Mouse (Mus musculus) kidney, adult 2 months (tissue): ENCODE measurements at regions not wholly inside any gene's neighbourhood (a gene's known extent, or its start where the extent isn't known, plus 50 kb on each side); places are given as distances from the start of the nearest gene placed in this dataset.

ENCODE experiments used
- DNase-seq: peaks from one replicate; pipeline ENCODE4 v3.0.0; 2021
- H3K27ac ChIP-seq: fragments of 200-500 bp; 2 replicates; pipeline ENCODE4 v1.5.1; 2012; ENCODE audit warnings: low read depth, low read length, control low read depth, inconsistent platforms; ENCODE audit not compliant: insufficient read depth
- H3K27me3 ChIP-seq: fragments of 200-500 bp; replicated peaks from 2 replicates; pipeline ENCODE4 v1.6.1; 2012; ENCODE audit warnings: mild to moderate bottlenecking, moderate library complexity, low read length, inconsistent platforms; ENCODE audit not compliant: control insufficient read depth, insufficient read depth
- H3K36me3 ChIP-seq: fragments of 200-500 bp; 2 replicates; pipeline ENCODE4 v1.6.1; 2012; ENCODE audit warnings: mild to moderate bottlenecking, moderate library complexity, low read length, inconsistent platforms; ENCODE audit not compliant: control insufficient read depth, insufficient read depth
- H3K4me1 ChIP-seq: fragments of 200-500 bp; 2 replicates; pipeline ENCODE4 v1.6.1; 2011; ENCODE audit warnings: low read length; ENCODE audit not compliant: control insufficient read depth, insufficient read depth
- H3K4me3 ChIP-seq: fragments of 200-500 bp; 2 replicates; pipeline ENCODE4 v1.5.1; 2011; ENCODE audit warnings: mild to moderate bottlenecking, low read depth, low read length, control low read depth; ENCODE audit not compliant: insufficient read depth
- CTCF ChIP-seq: fragments of 200-500 bp; conservative IDR thresholded peaks from 2 replicates; pipeline ENCODE4 v1.5.1; 2011; ENCODE audit warnings: low read depth, mild to moderate bottlenecking, control low read depth, low read length, moderate library complexity, mixed read lengths; ENCODE audit not compliant: insufficient read depth, insufficient read length
- POLR2A ChIP-seq: fragments of 200-500 bp; IDR thresholded peaks from one replicate; pipeline ENCODE4 v1.6.1; 2011; ENCODE audit warnings: low read depth, low read length, control low read depth
- WGBS: fragments of 180-500 bp; shearing (Covaris S2); methylation state at CpG from one replicate; pipeline ENCODE4 v1.1.7; 2018; 5-methylcytosine and 5-hydroxymethylcytosine counted together

DNA sequence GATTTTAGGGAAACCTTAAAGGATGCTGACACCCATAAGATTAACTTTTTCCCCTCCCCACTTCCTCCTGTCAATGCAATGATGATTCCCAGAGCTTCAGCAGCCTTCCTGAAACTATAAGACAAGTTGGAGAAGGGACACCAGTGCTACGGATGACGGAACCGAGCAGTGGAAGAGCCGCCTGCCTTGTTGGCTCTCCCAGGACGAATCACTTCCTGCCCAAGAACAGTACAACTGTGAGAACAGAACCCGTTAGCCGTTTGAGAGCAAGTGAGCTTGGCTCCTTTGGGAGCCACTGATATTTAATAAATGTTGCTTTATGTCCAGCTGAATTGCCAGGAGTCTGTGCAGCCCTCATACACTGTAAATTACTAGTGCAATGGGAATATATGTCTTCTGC, 166.8 kb upstream of the Spdye4c start:
- DNase-seq = no peak
- Histone ChIP-seq H3K4me3 (no peak overlapping the region), H3K27me3 (no peaks in the 10 kb centered on the region), H3K36me3 (no peaks in the 10 kb centered on the region), H3K27ac (no peak overlapping the region), H3K4me1 (no peaks in the 10 kb centered on the region)
- TF ChIP-seq POLR2A = no peak
- no peak for TF ChIP-seq CTCF
- 64% methylated on average over 7 of the region's 7 CpGs for WGBS

- no peaks in the 10 kb centered on the region for H3K4me1 ChIP-seq
- TF ChIP-seq POLR2A (no peak), CTCF (no peak)
- no peak overlapping the region for H3K27ac ChIP-seq
- DNase-seq = no peak
- 88% methylated on average over 6 of the region's 6 CpGs for WGBS
- H3K4me3 ChIP-seq = no peak overlapping the region
- H3K27me3 ChIP-seq = no peaks in the 10 kb centered on the region
- H3K36me3 ChIP-seq = no peaks in the 10 kb centered on the region
Measured at GRCm38 (mm10) chr2:128427181-128427880, 163.7 kb upstream of the Spdye4c start.

DNA sequence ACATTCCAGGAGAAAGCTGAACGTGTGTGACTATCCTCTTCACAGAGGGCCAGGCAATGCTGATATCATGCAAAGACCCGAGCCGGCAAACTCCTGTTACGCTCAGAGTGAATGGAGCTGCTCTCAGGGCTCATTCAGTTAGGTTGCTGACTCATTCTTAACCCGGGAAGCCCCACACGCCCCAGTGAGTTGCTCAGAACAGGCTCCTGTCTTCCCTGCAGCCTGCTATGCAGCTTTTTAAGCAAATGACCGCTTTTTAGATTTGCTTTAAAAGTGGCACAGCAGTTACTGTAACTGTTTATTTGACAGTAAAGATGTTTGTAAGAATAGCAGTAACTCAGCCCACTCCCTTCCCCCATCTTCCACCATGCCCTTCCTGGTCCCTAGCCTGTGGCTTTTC, 162.9 kb upstream of the Spdye4c start:
- Histone ChIP-seq H3K27ac (no peak overlapping the region), H3K27me3 (no peaks in the 10 kb centered on the region), H3K4me3 (no peak overlapping the region), H3K4me1 (no peaks in the 10 kb centered on the region), H3K36me3 (no peaks in the 10 kb centered on the region)
- TF ChIP-seq POLR2A = no peak
- TF ChIP-seq CTCF = no peak
- 24% methylated on average over 7 of the region's 7 CpGs for WGBS
- DNase-seq = no peak

- Histone ChIP-seq H3K27ac (peak overlapping the region; percentile 42; the same call in 1 of the 2 replicates), H3K27me3 (no peaks in the 10 kb centered on the region), H3K36me3 (no peaks in the 10 kb centered on the region), H3K4me1 (no peaks in the 10 kb centered on the region), H3K4me3 (peak overlapping the region; percentile 32)
- DNase-seq = peak; percentile 80
- 31% methylated on average over 18 of the region's 18 CpGs for WGBS
- no peak for TF ChIP-seq CTCF
- no peak for TF ChIP-seq POLR2A
Measured at GRCm38 (mm10) chr2:128428651-128429633, 162.1 kb upstream of the Spdye4c start.

DNA sequence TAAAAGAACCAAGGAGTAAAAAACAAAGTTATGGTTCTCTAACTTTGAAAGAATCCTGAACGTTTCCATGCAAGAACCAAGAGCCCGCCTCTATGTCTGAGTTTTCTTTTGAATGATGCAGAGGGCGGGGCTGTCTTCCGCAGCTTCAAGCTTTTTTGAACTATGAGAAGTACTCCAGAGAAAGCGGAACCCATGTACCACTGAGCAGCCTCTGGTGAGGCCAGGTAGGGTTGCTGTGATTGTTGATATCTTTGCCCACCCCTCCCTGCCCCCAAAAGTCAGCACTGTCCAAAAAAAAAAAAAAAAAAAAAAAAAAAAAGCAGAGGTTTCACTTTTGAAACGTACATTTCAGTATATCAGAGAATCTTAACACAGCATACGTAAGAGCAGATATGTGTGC, 161.2 kb upstream of the Spdye4c start:
- Histone ChIP-seq H3K27me3 (no peaks in the 10 kb centered on the region), H3K27ac (no peak overlapping the region), H3K4me1 (no peaks in the 10 kb centered on the region), H3K36me3 (no peaks in the 10 kb centered on the region), H3K4me3 (no peak overlapping the region)
- peak; percentile 28 for DNase-seq
- 61% methylated on average over 7 of the region's 7 CpGs for WGBS
- TF ChIP-seq POLR2A = no peak
- TF ChIP-seq CTCF = no peak

GRCm38 (mm10) chr2:128430776-128431291, 160.2 kb upstream of the Spdye4c start:
- no peak overlapping the region for H3K27ac ChIP-seq
- DNase-seq = no peak
- no peaks in the 10 kb centered on the region for H3K27me3 ChIP-seq
- no peaks in the 10 kb centered on the region for H3K36me3 ChIP-seq
- TF ChIP-seq POLR2A (no peak), CTCF (no peak)
- H3K4me3 ChIP-seq = no peak overlapping the region
- H3K4me1 ChIP-seq = no peaks in the 10 kb centered on the region
- WGBS = 67% methylated on average over 9 of the region's 9 CpGs

DNA sequence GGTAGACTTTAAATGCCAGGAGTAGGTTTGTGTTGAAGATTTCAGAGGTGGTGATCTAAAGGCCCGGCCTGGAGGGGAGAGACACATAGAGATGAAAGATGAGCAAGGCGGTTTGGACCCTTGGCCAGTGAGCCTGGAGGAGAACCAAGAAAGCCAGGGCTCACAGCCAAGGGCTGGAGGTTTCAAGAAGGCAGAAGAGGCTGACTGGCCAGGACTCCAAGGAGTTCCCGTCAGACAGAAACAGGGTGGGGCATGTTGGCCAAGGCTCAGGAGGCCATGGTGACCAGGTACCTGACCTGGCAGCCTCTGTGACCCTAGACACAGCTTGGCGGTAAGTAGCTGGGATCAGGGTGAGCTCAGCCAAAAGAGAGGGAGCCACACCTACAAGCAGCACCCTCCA, 159.3 kb upstream of the Spdye4c start:
- H3K27me3 ChIP-seq = no peaks in the 10 kb centered on the region
- H3K4me3 ChIP-seq = no peak overlapping the region
- peak; percentile 43 for DNase-seq
- no peak overlapping the region for H3K27ac ChIP-seq
- no peaks in the 10 kb centered on the region for H3K4me1 ChIP-seq
- TF ChIP-seq CTCF (no peak), POLR2A (no peak)
- 66% methylated on average over 4 of the region's 4 CpGs for WGBS
- no peaks in the 10 kb centered on the region for H3K36me3 ChIP-seq
